Mouse (Mus musculus): ENCODE results near the gene Gaa. TPM values are rescaled to one million over a fixed set of nuclear protein-coding genes. Genes with fewer than 3 reads are reported as not detected.

Gaa gene
- polyA plus RNA-seq, 1 experiment from 2014 or later = 24.1 TPM

- 2% methylated on average over 34 of the region's 34 CpGs for WGBS
- peak overlapping the region; percentile 80 for H3K4me3 ChIP-seq (ENCODE audit: low read depth, low read length)
- peak overlapping the region; percentile 88 for H3K9ac ChIP-seq (ENCODE audit: low read length)
- peak overlapping the region; percentile 97 for H3K4me2 ChIP-seq (ENCODE audit: low read depth)
- DNase-seq (ENCODE audit: low spot score) = peak; percentile 90
- no peaks in the 10 kb centered on the region for H3K9me3 ChIP-seq (ENCODE audit: control insufficient read depth, low read length)
- H3K27me3 ChIP-seq (ENCODE audit: control insufficient read depth, insufficient read depth, low read length) = no peaks in the 10 kb centered on the region
- peak overlapping the region; percentile 89 for H3K27ac ChIP-seq (ENCODE audit: low read depth, low read length)
- H3K4me1 ChIP-seq (ENCODE audit: control insufficient read depth, insufficient read depth, low read length) = peaks cover 28% of the 10 kb centered on the region
- ATAC-seq (ENCODE audit: insufficient read depth, low FRiP score, low TSS enrichment) = peak; percentile 87
- H3K36me3 ChIP-seq (ENCODE audit: control insufficient read depth, insufficient read depth, low read length) = no peaks in the 10 kb centered on the region
Observed at GRCm38 (mm10) chr11:119228846-119229626, 38.7 kb upstream of the Gaa start.

- Histone ChIP-seq H3K9ac (ENCODE audit: low read length) (no peak overlapping the region), H3K36me3 (ENCODE audit: control insufficient read depth, insufficient read depth, low read length) (peaks cover 4% of the 10 kb centered on the region; the same call in 1 of the 2 replicates), H3K9me3 (ENCODE audit: control insufficient read depth, low read length) (peaks cover 3% of the 10 kb centered on the region; the same call in 1 of the 2 replicates), H3K27ac (ENCODE audit: low read depth, low read length) (no peak overlapping the region), H3K4me2 (ENCODE audit: low read depth) (no peak overlapping the region), H3K4me3 (ENCODE audit: low read depth, low read length) (no peak overlapping the region), H3K27me3 (ENCODE audit: control insufficient read depth, insufficient read depth, low read length) (no peaks in the 10 kb centered on the region), H3K4me1 (ENCODE audit: control insufficient read depth, insufficient read depth, low read length) (peaks cover 6% of the 10 kb centered on the region)
- ATAC-seq (ENCODE audit: insufficient read depth, low FRiP score, low TSS enrichment) (no peak), DNase-seq (ENCODE audit: low spot score) (no peak)
- WGBS = 92% methylated on average over 10 of the region's 10 CpGs
Observed at GRCm38 (mm10) chr11:119234770-119235169, 32.9 kb upstream of the Gaa start.

GRCm38 (mm10) chr11:119235596-119235995, 32.1 kb upstream of the Gaa start:
- H3K36me3 ChIP-seq (ENCODE audit: control insufficient read depth, insufficient read depth, low read length) = peaks cover 4% of the 10 kb centered on the region; the same call in 1 of the 2 replicates
- no peak overlapping the region for H3K4me3 ChIP-seq (ENCODE audit: low read depth, low read length)
- 85% methylated on average over 4 of the region's 4 CpGs for WGBS
- H3K27me3 ChIP-seq (ENCODE audit: control insufficient read depth, insufficient read depth, low read length) = no peaks in the 10 kb centered on the region
- no peak overlapping the region for H3K4me2 ChIP-seq (ENCODE audit: low read depth)
- peak; percentile 55 for DNase-seq (ENCODE audit: low spot score)
- no peak overlapping the region for H3K9ac ChIP-seq (ENCODE audit: low read length)
- no peak overlapping the region for H3K27ac ChIP-seq (ENCODE audit: low read depth, low read length)
- H3K9me3 ChIP-seq (ENCODE audit: control insufficient read depth, low read length) = peaks cover 3% of the 10 kb centered on the region; the same call in 1 of the 2 replicates
- ATAC-seq (ENCODE audit: insufficient read depth, low FRiP score, low TSS enrichment) = no peak
- peaks cover 2% of the 10 kb centered on the region; the same call in 1 of the 2 replicates for H3K4me1 ChIP-seq (ENCODE audit: control insufficient read depth, insufficient read depth, low read length)

GRCm38 (mm10) chr11:119236354-119236753, 31.3 kb upstream of the Gaa start:
- Histone ChIP-seq H3K4me1 (ENCODE audit: control insufficient read depth, insufficient read depth, low read length) (peaks cover 2% of the 10 kb centered on the region; the same call in 1 of the 2 replicates), H3K4me3 (ENCODE audit: low read depth, low read length) (no peak overlapping the region), H3K27ac (ENCODE audit: low read depth, low read length) (no peak overlapping the region), H3K27me3 (ENCODE audit: control insufficient read depth, insufficient read depth, low read length) (no peaks in the 10 kb centered on the region), H3K9ac (ENCODE audit: low read length) (no peak overlapping the region), H3K4me2 (ENCODE audit: low read depth) (no peak overlapping the region), H3K9me3 (ENCODE audit: control insufficient read depth, low read length) (peaks cover 3% of the 10 kb centered on the region; the same call in 1 of the 2 replicates), H3K36me3 (ENCODE audit: control insufficient read depth, insufficient read depth, low read length) (peaks cover 4% of the 10 kb centered on the region; the same call in 1 of the 2 replicates)
- 42% methylated on average over 8 of the region's 8 CpGs for WGBS
- ATAC-seq (ENCODE audit: insufficient read depth, low FRiP score, low TSS enrichment) (no peak), DNase-seq (ENCODE audit: low spot score) (no peak)

GRCm38 (mm10) chr11:119237007-119237406, 30.7 kb upstream of the Gaa start:
- peaks cover 2% of the 10 kb centered on the region; the same call in 1 of the 2 replicates for H3K4me1 ChIP-seq (ENCODE audit: control insufficient read depth, insufficient read depth, low read length)
- DNase-seq (ENCODE audit: low spot score) = no peak
- no peak for ATAC-seq (ENCODE audit: insufficient read depth, low FRiP score, low TSS enrichment)
- no peak overlapping the region for H3K27ac ChIP-seq (ENCODE audit: low read depth, low read length)
- H3K27me3 ChIP-seq (ENCODE audit: control insufficient read depth, insufficient read depth, low read length) = no peaks in the 10 kb centered on the region
- peaks cover 4% of the 10 kb centered on the region; the same call in 1 of the 2 replicates for H3K36me3 ChIP-seq (ENCODE audit: control insufficient read depth, insufficient read depth, low read length)
- no peak overlapping the region for H3K4me2 ChIP-seq (ENCODE audit: low read depth)
- no peak overlapping the region for H3K9ac ChIP-seq (ENCODE audit: low read length)
- H3K9me3 ChIP-seq (ENCODE audit: control insufficient read depth, low read length) = peaks cover 3% of the 10 kb centered on the region; the same call in 1 of the 2 replicates
- 52% methylated on average over 3 of the region's 3 CpGs for WGBS
- H3K4me3 ChIP-seq (ENCODE audit: low read depth, low read length) = no peak overlapping the region

- DNase-seq (ENCODE audit: low spot score) (no peak), ATAC-seq (ENCODE audit: insufficient read depth, low FRiP score, low TSS enrichment) (peak; percentile 13; the same call in 1 of the 2 replicates)
- H3K27me3 ChIP-seq (ENCODE audit: control insufficient read depth, insufficient read depth, low read length) = no peaks in the 10 kb centered on the region
- H3K4me3 ChIP-seq (ENCODE audit: low read depth, low read length) = no peak overlapping the region
- peak overlapping the region; percentile 44; the same call in 1 of the 2 replicates for H3K9ac ChIP-seq (ENCODE audit: low read length)
- H3K27ac ChIP-seq (ENCODE audit: low read depth, low read length) = no peak overlapping the region
- peak overlapping the region; percentile 37 for H3K4me2 ChIP-seq (ENCODE audit: low read depth)
- H3K9me3 ChIP-seq (ENCODE audit: control insufficient read depth, low read length) = peaks cover 3% of the 10 kb centered on the region; the same call in 1 of the 2 replicates
- peaks cover 4% of the 10 kb centered on the region; the same call in 1 of the 2 replicates for H3K36me3 ChIP-seq (ENCODE audit: control insufficient read depth, insufficient read depth, low read length)
- H3K4me1 ChIP-seq (ENCODE audit: control insufficient read depth, insufficient read depth, low read length) = peaks cover 2% of the 10 kb centered on the region; the same call in 1 of the 2 replicates
- 38% methylated on average over 20 of the region's 20 CpGs for WGBS
Observed at GRCm38 (mm10) chr11:119237568-119238304, 30.0 kb upstream of the Gaa start.

- peaks cover 4% of the 10 kb centered on the region; the same call in 1 of the 2 replicates for H3K36me3 ChIP-seq (ENCODE audit: control insufficient read depth, insufficient read depth, low read length)
- DNase-seq (ENCODE audit: low spot score) = peak; percentile 60
- WGBS = 17% methylated on average over 11 of the region's 11 CpGs
Observed at GRCm38 (mm10) chr11:119238305-119238721, 29.4 kb upstream of the Gaa start.

GRCm38 (mm10) chr11:119239480-119239879, 28.2 kb upstream of the Gaa start:
- WGBS = 84% methylated on average over 12 of the region's 12 CpGs
- peaks cover 3% of the 10 kb centered on the region; the same call in 1 of the 2 replicates for H3K9me3 ChIP-seq (ENCODE audit: control insufficient read depth, low read length)
- DNase-seq (ENCODE audit: low spot score) (no peak), ATAC-seq (ENCODE audit: insufficient read depth, low FRiP score, low TSS enrichment) (no peak)
- no peak overlapping the region for H3K4me2 ChIP-seq (ENCODE audit: low read depth)
- H3K36me3 ChIP-seq (ENCODE audit: control insufficient read depth, insufficient read depth, low read length) = peaks cover 4% of the 10 kb centered on the region; the same call in 1 of the 2 replicates
- H3K27ac ChIP-seq (ENCODE audit: low read depth, low read length) = no peak overlapping the region
- H3K9ac ChIP-seq (ENCODE audit: low read length) = no peak overlapping the region
- H3K4me3 ChIP-seq (ENCODE audit: low read depth, low read length) = no peak overlapping the region
- H3K4me1 ChIP-seq (ENCODE audit: control insufficient read depth, insufficient read depth, low read length) = peaks cover 2% of the 10 kb centered on the region; the same call in 1 of the 2 replicates
- H3K27me3 ChIP-seq (ENCODE audit: control insufficient read depth, insufficient read depth, low read length) = no peaks in the 10 kb centered on the region

More at GRCm38 (mm10) chr11:119238305-119238721, 29.4 kb upstream of the Gaa start:
- Histone ChIP-seq H3K27me3 (ENCODE audit: control insufficient read depth, insufficient read depth, low read length) (no peaks in the 10 kb centered on the region), H3K27ac (ENCODE audit: low read depth, low read length) (no peak overlapping the region), H3K4me2 (ENCODE audit: low read depth) (peak overlapping the region; percentile 37), H3K9ac (ENCODE audit: low read length) (0 out of 2 replicates have a peak overlapping the region, but pooled peaks have one; percentile 4), H3K4me1 (ENCODE audit: control insufficient read depth, insufficient read depth, low read length) (peaks cover 2% of the 10 kb centered on the region; the same call in 1 of the 2 replicates), H3K9me3 (ENCODE audit: control insufficient read depth, low read length) (peaks cover 3% of the 10 kb centered on the region; the same call in 1 of the 2 replicates), H3K4me3 (ENCODE audit: low read depth, low read length) (no peak overlapping the region)
- peak; percentile 63 for ATAC-seq (ENCODE audit: insufficient read depth, low FRiP score, low TSS enrichment)
